Mouse (Mus musculus) v-Abl transformed pro-B cells (cell line): ENCODE data around the gene Gadl1.

Experiments used
- in situ Hi-C, 2 experiments: fragments of 400-800 bp; cut with MboI; formaldehyde crosslinking; loops; one replicate each; pipeline ENCODE4 v1.15.1; 2025; ENCODE audit not compliant: unreplicated experiment in 2 of 2

Gadl1 gene

GRCm38 (mm10) chr9:116083300-116083699 lies 174.0 kb downstream of the Gadl1 start:
- in situ Hi-C loops: loop anchor here in 1 of 2 experiments (5.0 kb wide), 2 partner anchors 54 to 254 kb away; no protein-coding TSS in a partner anchor

- in situ Hi-C loops: loop anchor here in 1 of 2 experiments (5.0 kb wide), 2 partner anchors 53 to 253 kb away; no protein-coding TSS in a partner anchor
Observed at GRCm38 (mm10) chr9:116083726-116084323, 174.6 kb downstream of the Gadl1 start.

GRCm38 (mm10) chr9:116084324-116084931 lies 175.2 kb downstream of the Gadl1 start:
- in situ Hi-C loops: loop anchor here in 1 of 2 experiments (5.0 kb wide), 2 partner anchors 53 to 253 kb away; no protein-coding TSS in a partner anchor

GRCm38 (mm10) chr9:116085999-116086398 lies 176.7 kb downstream of the Gadl1 start:
- in situ Hi-C loops: loop anchor here (5.0 kb wide), 3 partner anchors 131 to 301 kb away; no protein-coding TSS in a partner anchor

- in situ Hi-C loops: loop anchor here (5.0 kb wide), 3 partner anchors 130 to 300 kb away; no protein-coding TSS in a partner anchor
Observed at GRCm38 (mm10) chr9:116087263-116087662, 178.0 kb downstream of the Gadl1 start.

- in situ Hi-C loops: loop anchor here (5.0 kb wide), 3 partner anchors 129 to 299 kb away; no protein-coding TSS in a partner anchor
Observed at GRCm38 (mm10) chr9:116087880-116088279, 178.6 kb downstream of the Gadl1 start.

- in situ Hi-C loops: loop anchor here (5.0 kb wide), 3 partner anchors 128 to 298 kb away; no protein-coding TSS in a partner anchor
Observed at GRCm38 (mm10) chr9:116088912-116089311, 179.7 kb downstream of the Gadl1 start.

- in situ Hi-C loops: no loop called here
Observed at GRCm38 (mm10) chr9:116090296-116090695, 181.0 kb downstream of the Gadl1 start.

GRCm38 (mm10) chr9:116091101-116091841 lies 182.0 kb downstream of the Gadl1 start:
- in situ Hi-C loops: no loop called here

- in situ Hi-C loops: no loop called here
Observed at GRCm38 (mm10) chr9:116091921-116092320, 182.7 kb downstream of the Gadl1 start.

- in situ Hi-C loops: loop anchor here in 1 of 2 experiments (5.0 kb wide), 1 partner anchor 37 kb away; no protein-coding TSS in a partner anchor
Observed at GRCm38 (mm10) chr9:116098724-116099595, 189.7 kb downstream of the Gadl1 start.

GRCm38 (mm10) chr9:116099596-116099993 lies 190.3 kb downstream of the Gadl1 start:
- in situ Hi-C loops: loop anchor here in 1 of 2 experiments (5.0 kb wide), 1 partner anchor 37 kb away; no protein-coding TSS in a partner anchor

- in situ Hi-C loops: no loop called here
Observed at GRCm38 (mm10) chr9:116100015-116100414, 190.8 kb downstream of the Gadl1 start.

GRCm38 (mm10) chr9:116101842-116102241 lies 192.6 kb downstream of the Gadl1 start:
- in situ Hi-C loops: no loop called here

GRCm38 (mm10) chr9:116104770-116105169 lies 195.5 kb downstream of the Gadl1 start:
- in situ Hi-C loops: no loop called here

GRCm38 (mm10) chr9:116108729-116109128 lies 199.5 kb downstream of the Gadl1 start:
- in situ Hi-C loops: no loop called here

GRCm38 (mm10) chr9:116111149-116111970 lies 202.1 kb downstream of the Gadl1 start:
- in situ Hi-C loops: no loop called here

GRCm38 (mm10) chr9:116114339-116114738 lies 205.1 kb downstream of the Gadl1 start:
- in situ Hi-C loops: no loop called here

- in situ Hi-C loops: no loop called here
Observed at GRCm38 (mm10) chr9:116115875-116116274, 206.6 kb downstream of the Gadl1 start.
